Mouse (Mus musculus) ES-CJ7 (cell line): ENCODE measurements around the gene Macrod1.

Source experiments
- DNase-seq: peaks from one replicate; pipeline ENCODE4 v3.0.0; 2011; ENCODE audit warnings: low read depth, low spot score

Macrod1 gene

GRCm38 (mm10) chr19:7083035-7083794, 26.6 kb downstream of the Macrod1 start:
- no peak for DNase-seq

- no peak for DNase-seq
These were observed 28.1 kb downstream of the Macrod1 start for GRCm38 (mm10) chr19:7084734-7085133.

- DNase-seq: no peak
These were observed 31.9 kb downstream of the Macrod1 start for GRCm38 (mm10) chr19:7088558-7088957.

DNA sequence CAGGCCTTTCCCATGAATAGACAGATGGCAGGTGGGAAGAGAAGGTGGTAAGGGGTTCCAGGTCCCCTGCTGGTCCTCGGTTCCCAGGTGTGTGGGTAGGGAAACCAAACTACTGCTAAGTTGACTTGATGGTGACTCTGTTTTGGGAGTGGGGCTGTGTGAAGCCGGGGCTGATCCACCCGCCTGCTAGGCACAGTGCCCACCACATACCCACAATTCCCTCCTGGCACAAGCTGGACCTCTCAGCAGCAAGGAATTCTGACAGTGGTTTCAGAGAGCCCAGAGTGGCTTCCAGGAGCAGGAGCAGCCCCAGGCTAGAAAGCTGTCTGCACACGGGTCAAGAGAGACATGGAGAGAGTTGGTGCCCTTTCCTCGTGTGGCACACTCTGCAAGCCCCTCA, 32.4 kb downstream of the Macrod1 start:
- no peak for DNase-seq

- DNase-seq: no peak
These were observed 33.2 kb downstream of the Macrod1 start for GRCm38 (mm10) chr19:7089842-7090251.

- no peak for DNase-seq
These were observed 33.9 kb downstream of the Macrod1 start for GRCm38 (mm10) chr19:7090369-7091064.

DNA sequence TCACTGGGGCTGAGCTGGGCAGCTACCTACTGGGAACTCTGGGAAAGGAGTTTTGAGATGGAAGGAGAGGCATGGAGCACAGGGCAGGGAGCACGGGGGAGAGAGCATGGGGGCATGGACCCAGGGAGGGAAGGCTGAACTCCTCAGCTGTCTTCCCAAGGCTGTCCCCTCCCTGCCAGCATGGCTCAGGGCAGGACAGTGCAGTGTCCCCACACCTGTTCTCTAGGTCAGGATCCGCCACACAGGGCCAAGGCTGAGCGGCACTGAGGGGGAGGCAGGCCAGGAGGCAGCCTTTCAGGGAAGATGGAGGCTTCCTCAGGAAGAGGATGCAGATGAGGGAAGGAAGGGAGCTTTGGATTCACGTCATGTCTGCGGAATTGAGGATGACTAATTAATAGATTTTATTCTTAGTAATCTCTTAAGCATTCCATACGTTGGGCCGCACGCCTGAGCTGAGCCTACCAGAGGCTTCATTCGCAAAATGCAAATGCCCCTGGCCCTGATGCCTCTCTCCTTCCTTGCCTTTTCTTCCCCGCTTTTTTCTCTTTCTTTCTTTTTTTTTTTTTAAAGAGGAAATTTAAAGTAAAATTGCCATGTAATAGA, 34.9 kb downstream of the Macrod1 start:
- DNase-seq: no peak

DNA sequence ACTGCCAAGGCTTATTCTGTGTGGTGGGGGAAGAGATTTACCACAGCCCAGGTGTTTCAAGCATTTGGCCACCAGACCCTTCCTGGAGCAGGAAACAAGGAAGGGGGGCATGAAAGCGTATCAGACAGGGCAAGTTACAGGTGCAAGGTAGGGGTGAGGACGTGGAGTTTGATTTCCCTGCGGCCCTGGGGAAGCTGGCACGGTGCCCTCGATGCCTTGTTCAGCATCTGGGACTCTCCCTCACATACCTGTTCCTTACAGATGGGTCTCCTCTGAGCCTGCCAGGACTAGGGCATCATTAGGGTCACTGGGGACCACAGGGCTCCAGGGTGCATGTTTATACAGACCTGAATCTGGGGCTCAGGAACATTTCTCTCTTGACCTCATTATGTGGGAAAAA, 36.1 kb downstream of the Macrod1 start:
- no peak for DNase-seq

DNA sequence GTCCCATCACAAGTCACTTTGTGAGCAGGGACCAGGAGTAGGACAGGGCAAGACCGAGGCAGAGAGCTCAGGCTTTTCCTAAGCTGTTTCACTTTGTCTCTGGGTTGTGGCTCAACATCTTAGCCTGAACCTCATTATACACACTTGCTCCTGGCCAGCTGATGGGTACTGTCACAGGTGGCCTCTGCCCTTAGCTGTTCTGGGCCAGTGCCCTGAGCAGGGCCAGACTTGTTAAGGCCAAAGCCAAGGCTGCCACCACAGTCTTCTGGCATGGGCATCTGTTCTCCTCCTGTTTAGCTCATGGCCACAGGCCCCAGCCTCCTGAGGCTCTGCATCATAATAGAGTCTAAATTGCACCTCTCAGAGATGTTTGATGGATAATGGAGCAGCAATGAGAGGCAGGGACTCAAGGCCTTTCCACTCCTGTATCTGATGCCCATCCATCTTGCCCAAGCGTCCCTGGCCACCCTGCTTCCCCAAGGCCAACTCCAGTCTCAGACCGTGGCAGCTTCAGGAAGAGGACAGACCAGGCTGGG, 43.1 kb downstream of the Macrod1 start:
- no peak for DNase-seq

GRCm38 (mm10) chr19:7102039-7102438, 45.4 kb downstream of the Macrod1 start:
- DNase-seq: no peak

DNA sequence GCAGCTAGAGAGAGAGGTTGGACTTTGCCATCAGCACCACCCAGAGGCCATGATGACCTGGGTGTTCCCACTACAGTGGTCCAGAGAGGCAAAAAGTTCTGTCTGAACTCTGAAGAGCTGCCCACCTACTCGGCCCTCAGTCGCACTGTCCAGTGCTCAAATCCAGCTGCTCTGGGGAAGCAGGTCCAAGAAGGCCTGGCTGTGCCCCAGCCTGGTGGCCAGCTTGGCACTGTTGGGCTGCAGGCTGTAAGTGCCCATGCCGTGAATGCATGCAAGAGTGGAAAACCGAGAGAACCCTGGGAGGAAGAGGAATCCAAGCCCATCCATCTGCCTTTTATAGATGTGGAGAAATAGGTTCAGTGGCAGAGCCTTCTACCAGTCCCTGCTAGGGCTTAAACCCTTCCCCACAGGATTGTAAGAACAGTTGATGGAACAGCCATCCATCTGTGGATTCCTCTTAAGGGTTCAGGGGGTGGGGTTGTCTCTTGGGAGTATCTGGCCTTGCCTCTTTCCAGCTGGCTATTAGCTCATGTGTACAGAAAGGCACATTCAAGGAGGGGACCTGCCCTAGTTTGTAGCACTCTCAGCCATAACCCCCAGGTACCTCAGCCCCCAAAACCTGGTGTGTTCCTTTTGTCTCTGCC, 46.9 kb downstream of the Macrod1 start:
- peak; percentile 62 for DNase-seq

- DNase-seq: no peak
These were observed 47.4 kb downstream of the Macrod1 start for GRCm38 (mm10) chr19:7103993-7104401.

GRCm38 (mm10) chr19:7105544-7105943, 48.9 kb downstream of the Macrod1 start, which contains the start of gene Flrt1:
Gene Flrt1 (minus strand): TSS chr19:7105729.
- no peak for DNase-seq

DNA sequence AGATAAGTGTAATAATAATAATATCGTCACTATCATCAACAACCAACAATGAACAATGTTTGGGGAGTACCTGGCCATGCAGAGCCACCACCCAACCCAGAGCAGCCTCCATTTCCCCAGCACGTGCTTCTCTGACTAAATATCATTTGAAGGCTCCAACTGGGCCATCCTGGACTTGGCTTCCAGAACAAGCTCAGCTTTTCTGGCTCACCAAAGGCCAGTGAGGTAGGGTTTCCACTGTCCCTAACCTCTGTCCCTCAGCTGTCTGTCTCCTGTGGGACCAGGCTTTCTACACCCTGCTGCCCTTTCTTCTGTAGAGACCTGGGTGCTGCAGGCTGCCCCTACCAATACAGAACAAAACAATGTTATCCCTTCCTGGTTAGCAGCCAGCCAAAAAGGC, 50.0 kb downstream of the Macrod1 start:
- DNase-seq: no peak

DNA sequence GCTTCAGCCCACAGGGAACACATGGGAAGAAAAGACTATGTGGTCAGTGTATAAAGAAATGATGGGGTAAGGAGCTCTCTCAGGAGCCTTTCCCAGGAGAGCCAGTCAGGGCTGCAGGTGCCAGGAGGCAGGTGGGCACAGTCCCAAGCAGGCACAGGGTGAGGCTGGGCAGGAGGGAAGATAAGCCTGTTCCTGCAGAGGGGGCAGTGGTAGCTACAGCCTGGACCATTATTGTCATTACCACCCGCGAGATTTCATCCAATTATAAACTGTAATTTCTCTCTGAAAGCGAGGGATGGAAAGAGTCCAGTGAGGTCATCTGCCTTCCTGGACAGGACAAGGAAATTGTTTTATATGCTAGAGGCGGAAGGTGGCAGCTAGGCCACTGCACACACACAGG, 50.6 kb downstream of the Macrod1 start:
- no peak for DNase-seq

GRCm38 (mm10) chr19:7108114-7108905, 51.7 kb downstream of the Macrod1 start:
- peak; percentile 60 for DNase-seq

- no peak for DNase-seq
These were observed 53.5 kb downstream of the Macrod1 start for GRCm38 (mm10) chr19:7110097-7110496.

DNA sequence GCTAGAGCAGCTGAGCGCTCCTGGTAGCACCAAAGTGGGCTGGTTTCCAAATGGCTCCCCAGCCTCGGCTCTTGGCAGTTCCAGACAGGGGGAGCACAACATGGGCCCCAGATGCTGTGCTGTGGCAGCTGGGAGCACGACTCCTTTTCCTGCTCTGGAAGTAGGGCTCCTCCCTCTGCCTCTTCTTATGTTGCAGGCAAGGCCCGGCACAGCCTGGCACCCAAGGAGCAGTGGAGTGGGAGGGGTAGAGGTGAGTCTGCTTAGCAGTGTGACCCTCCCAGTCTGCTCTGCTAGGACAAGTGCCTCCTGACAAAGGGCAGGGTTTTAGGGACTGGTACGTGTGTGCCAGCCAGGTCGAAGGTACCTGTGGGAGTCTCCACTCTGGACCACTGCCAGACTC, 54.3 kb downstream of the Macrod1 start:
- DNase-seq: no peak

- DNase-seq: no peak
These were observed 54.7 kb downstream of the Macrod1 start for GRCm38 (mm10) chr19:7111309-7111708.

- DNase-seq: no peak
These were observed 55.1 kb downstream of the Macrod1 start for GRCm38 (mm10) chr19:7111710-7112109.

- peak; percentile 37 for DNase-seq
These were observed 56.0 kb downstream of the Macrod1 start for GRCm38 (mm10) chr19:7112628-7113027.
